Mouse (Mus musculus) urinary bladder, adult 2 months (tissue): ENCODE data around the gene DXBay18. TPM values are rescaled to one million over a fixed set of nuclear protein-coding genes. Genes with fewer than 3 reads are reported as not detected.
"Not testable (repeated sequence)": the region's sequence is repeated elsewhere in the genome, so short reads cannot be mapped to it uniquely, and the experiment has no call there.

Experiments used
- DNase-seq: peaks from one replicate; pipeline ENCODE4 v3.0.0; 2022; ENCODE audit warnings: low spot score
- polyA plus RNA-seq: library from polyadenylated mRNA; depleted of rRNA; stranded (reverse); fragments of >200 nt; gene quantifications from 2 replicates; pipeline ENCODE4 v1.2.3, GENCODE M21; 2012; rRNA removed

Gene DXBay18
- polyA plus RNA-seq: not detected in 2 replicates

- not testable (repeated sequence) for DNase-seq
Measured at GRCm38 (mm10) chrX:73149350-73149749, at the start of gene DXBay18. Gene DXBay18 (minus strand): TSS chrX:73149450.

- DNase-seq: not testable (repeated sequence)
Measured at GRCm38 (mm10) chrX:73191934-73192333, 42.7 kb upstream of the DXBay18 start, which contains the start of gene Xlr3b. Gene Xlr3b (plus strand): TSS chrX:73192207.

- not testable (repeated sequence) for DNase-seq
Measured at GRCm38 (mm10) chrX:73176889-73177288, 27.6 kb upstream of the DXBay18 start, which contains the start of gene Spin2d. Gene Spin2d (minus strand): TSS chrX:73176989.

- not testable (repeated sequence) for DNase-seq
Measured at GRCm38 (mm10) chrX:73148496-73148895, 754 bp downstream of the DXBay18 start, which contains the start of gene Xlr5b. Gene Xlr5b (plus strand): TSS chrX:73148796.

- not testable (repeated sequence) for DNase-seq
Measured at GRCm38 (mm10) chrX:73143218-73143618, 6.0 kb downstream of the DXBay18 start.

- DNase-seq: not testable (repeated sequence)
Measured at GRCm38 (mm10) chrX:73122859-73123829, 26.1 kb downstream of the DXBay18 start.

- not testable (repeated sequence) for DNase-seq
Measured at GRCm38 (mm10) chrX:73116747-73117146, 32.5 kb downstream of the DXBay18 start, which contains the start of gene Gm14685. Gene Gm14685 (plus strand): TSS chrX:73117047.

- DNase-seq: not testable (repeated sequence)
Measured at GRCm38 (mm10) chrX:73096941-73097508, 52.2 kb downstream of the DXBay18 start, which contains the start of gene Xlr3a. Gene Xlr3a (minus strand): TSS chrX:73097095.

Other genes with a start within 250 kb of the DXBay18 start
- 47.2 and 48.0 TPM in 2 replicates for gene Cetn2, start 231.0 kb downstream of the DXBay18 start, polyA plus RNA-seq
- gene Nsdhl, start 230.9 kb downstream of the DXBay18 start, polyA plus RNA-seq: 24.3 and 29.9 TPM in 2 replicates
- gene Zfp185, start 162.1 kb downstream of the DXBay18 start, polyA plus RNA-seq: 3.8 and 5.4 TPM in 2 replicates
- not detected in 2 replicates for gene Pnma5, start 112.3 kb downstream of the DXBay18 start, polyA plus RNA-seq
- gene Pnma3, start 84.7 kb downstream of the DXBay18 start, polyA plus RNA-seq: 0.04 and 0.10 TPM in 2 replicates
- gene Xlr4a, start 67.0 kb downstream of the DXBay18 start, polyA plus RNA-seq: 1.4 and 3.0 TPM in 2 replicates
- 1.5 and 4.1 TPM in 2 replicates for gene Xlr3a, start 52.4 kb downstream of the DXBay18 start, polyA plus RNA-seq
- gene Gm14685, start 32.4 kb downstream of the DXBay18 start, polyA plus RNA-seq: 0.04 and 0.06 TPM in 2 replicates
- gene Xlr5b, start 654 bp downstream of the DXBay18 start, polyA plus RNA-seq: not detected in 2 replicates
- gene Spin2d, start 27.5 kb upstream of the DXBay18 start, polyA plus RNA-seq: not detected in 2 replicates
- 7.5 and 14.6 TPM in 2 replicates for gene Xlr3b, start 42.8 kb upstream of the DXBay18 start, polyA plus RNA-seq
- gene Xlr4b, start 64.9 kb upstream of the DXBay18 start, polyA plus RNA-seq: 2.0 and 2.4 TPM in 2 replicates
- gene F8a, start 78.8 kb upstream of the DXBay18 start, polyA plus RNA-seq: 10.2 and 11.2 TPM in 2 replicates
- gene Xlr4c, start 93.7 kb upstream of the DXBay18 start, polyA plus RNA-seq: 0.52 and 1.3 TPM in 2 replicates
- gene Xlr3c, start 115.9 kb upstream of the DXBay18 start, polyA plus RNA-seq: not detected in 2 replicates
- 0.04 TPM in 1 of 2 replicates, not detected in the other for gene Xlr5a, start 143.5 kb upstream of the DXBay18 start, polyA plus RNA-seq
- not detected in 2 replicates for gene Xlr5c, start 143.5 kb upstream of the DXBay18 start, polyA plus RNA-seq
- not detected in 2 replicates for gene Gm45015, start 187.4 kb upstream of the DXBay18 start, polyA plus RNA-seq
- 13.0 and 13.7 TPM in 2 replicates for gene Zfp275, start 193.2 kb upstream of the DXBay18 start, polyA plus RNA-seq
- 0.33 and 0.38 TPM in 2 replicates for gene Gm18336, start 249.3 kb upstream of the DXBay18 start, polyA plus RNA-seq